Mouse (Mus musculus) lung, adult 2 months (tissue): Measurements from ENCODE around the gene Pigx.

Experiments
- CTCF ChIP-seq: fragments of 200-500 bp; IDR thresholded peaks from 2 replicates; pipeline ENCODE4 v1.5.1; 2011; ENCODE audit warnings: mild to moderate bottlenecking, low read length, control low read depth; ENCODE audit not compliant: insufficient read depth
- POLR2A ChIP-seq: fragments of 200-500 bp; IDR thresholded peaks from 2 replicates; pipeline ENCODE4 v1.6.1; 2011; ENCODE audit warnings: low read depth, mild to moderate bottlenecking, control low read depth, low read length, borderline replicate concordance; ENCODE audit errors: extremely low read depth

- TF ChIP-seq CTCF (no peak), POLR2A (no peak)
These were observed 24.5 kb upstream of the Pigx start for GRCm38 (mm10) chr16:32124020-32124419.
